Mouse (Mus musculus) ovary, adult 10 weeks (tissue): ENCODE measurements around the gene Cldn34c3. TPM values are rescaled to one million over a fixed set of nuclear protein-coding genes. Genes with fewer than 3 reads are reported as not detected.

Source experiments
- polyA plus RNA-seq: library from polyadenylated mRNA; stranded (reverse); fragments of 350-450 nt; fragmentation: Illumina TruSeq; extraction: RNeasy Lipid Tissue Mini Kit (QIAGEN cat#74804); gene quantifications from one replicate; pipeline ENCODE4 v1.2.3, GENCODE M21; 2014

The Cldn34c3 gene
- polyA plus RNA-seq = not detected

GRCm38 (mm10) chrX:123793365-123793764, at the start of gene Cldn34c3:
Gene Cldn34c3 (plus strand): TSS chrX:123793665.

Other genes with a start within 250 kb of the Cldn34c3 start
- gene Cldn34c2, start 212.0 kb upstream of the Cldn34c3 start, polyA plus RNA-seq = not detected
- not detected for gene Gm17467, start 88.9 kb upstream of the Cldn34c3 start, polyA plus RNA-seq